Comparison of ENCODE assay signal across 14 mouse cellular contexts in the genomic region with DNA sequence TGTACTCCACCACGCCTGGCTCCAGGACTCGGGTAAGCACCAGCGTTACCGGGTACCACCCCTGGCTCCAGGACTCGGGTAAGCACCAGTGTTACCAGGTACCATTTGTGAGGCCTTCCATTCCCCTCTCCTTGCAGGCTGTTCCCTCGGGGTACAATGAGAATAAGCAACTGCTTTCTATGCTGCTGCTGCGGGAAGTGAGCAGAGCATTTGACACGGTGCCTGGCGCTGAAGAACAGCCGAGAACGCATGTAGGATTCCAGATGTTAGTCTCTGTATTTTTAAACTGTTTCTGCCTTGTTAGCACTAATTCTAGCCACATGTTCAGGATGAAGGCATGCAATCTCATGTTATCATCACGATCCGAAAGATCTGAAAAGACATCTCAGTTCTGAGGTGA. TPM values are rescaled to one million over a fixed set of nuclear protein-coding genes. Genes with fewer than 3 reads are reported as not detected.
"Had no signal": no experiment of that assay in that cellular context is flagged by ENCODE, and none has a peak within 500 bp of the region (broad histone marks: within the 10 kb centered on the region; RNA-seq: fewer than 3 reads in every experiment).

No protein-coding gene starts in this region.

- H3K36me3 ChIP-seq: liver, embryonic 12.5 days; liver, embryonic 15.5 days; lung, embryonic 15.5 days had no signal

- H3K4me1 ChIP-seq: liver, embryonic 12.5 days; liver, embryonic 15.5 days had no signal

- H3K27ac ChIP-seq: liver, embryonic 12.5 days; liver, embryonic 15.5 days; lung, embryonic 15.5 days had no signal

- ATAC-seq: liver, embryonic 12.5 days had no signal

- H3K4me2 ChIP-seq: liver, embryonic 12.5 days; liver, embryonic 15.5 days; lung, embryonic 15.5 days; midbrain, embryonic 11.5 days had no signal

- H3K9me3 ChIP-seq: liver, embryonic 12.5 days; liver, embryonic 15.5 days; lung, embryonic 15.5 days had no signal

- H3K9ac ChIP-seq: liver, embryonic 12.5 days; liver, embryonic 15.5 days; lung, embryonic 15.5 days had no signal

- DNase-seq: kidney, postnatal 14 days; left cerebral cortex, postnatal 4 days; liver; lung, adult 18-20 months; lung, postnatal 10 days; lung, postnatal 4 days; midbrain, embryonic 14.5 days; thymus, adult 18-20 months; thymus, postnatal 4 days had no signal

- H3K27me3 ChIP-seq: liver, embryonic 12.5 days; liver, embryonic 15.5 days; lung, embryonic 15.5 days had no signal

- H3K4me3 ChIP-seq: liver, embryonic 12.5 days; liver, embryonic 15.5 days; lung, embryonic 15.5 days had no signal

RNA-seq across cellular contexts. Expression of a gene that starts 0.6 kb away (rescaled TPM):
- total RNA-seq: megakaryocyte-erythroid progenitor cell, adult 5-6 weeks had no signal
